Mouse (Mus musculus): ENCODE data around the gene Lrp11. TPM values are rescaled to one million over a fixed set of nuclear protein-coding genes. Genes with fewer than 3 reads are reported as not detected.
"Not testable (repeated sequence)": the region's sequence is repeated elsewhere in the genome, so short reads cannot be mapped to it uniquely, and the experiment has no call there.

The Lrp11 gene
- total and polyA plus RNA-seq, 2 experiments from 2014 or later: 56.1 to 162 TPM

- H3K4me1 ChIP-seq (ENCODE audit: insufficient read depth, low read length): no peaks in the 10 kb centered on the region
- H3K4me2 ChIP-seq (ENCODE audit: low read depth, low read length): no peak overlapping the region
- H3K27ac ChIP-seq: no peak overlapping the region
- no peaks in the 10 kb centered on the region for H3K27me3 ChIP-seq (ENCODE audit: insufficient read depth, low read length)
- H3K9me3 ChIP-seq (ENCODE audit: low read length): no peaks in the 10 kb centered on the region
- H3K36me3 ChIP-seq (ENCODE audit: insufficient read depth, low read length): no peaks in the 10 kb centered on the region; the same call in 1 of the 2 replicates
- H3K4me3 ChIP-seq (ENCODE audit: low read length): no peak overlapping the region
- no peak overlapping the region for H3K9ac ChIP-seq (replicated peaks; ENCODE audit: low read length)
- 91% methylated on average over 2 of the region's 2 CpGs for WGBS
- DNase-seq (ENCODE audit: low spot score) (no peak), ATAC-seq (no peak)
- no peak for TF ChIP-seq CTCF (IDR thresholded peaks at IDR 0.05; ENCODE audit: low read depth)
These were observed 16.8 kb downstream of the Lrp11 start for GRCm38 (mm10) chr10:7606437-7606836.

DNA sequence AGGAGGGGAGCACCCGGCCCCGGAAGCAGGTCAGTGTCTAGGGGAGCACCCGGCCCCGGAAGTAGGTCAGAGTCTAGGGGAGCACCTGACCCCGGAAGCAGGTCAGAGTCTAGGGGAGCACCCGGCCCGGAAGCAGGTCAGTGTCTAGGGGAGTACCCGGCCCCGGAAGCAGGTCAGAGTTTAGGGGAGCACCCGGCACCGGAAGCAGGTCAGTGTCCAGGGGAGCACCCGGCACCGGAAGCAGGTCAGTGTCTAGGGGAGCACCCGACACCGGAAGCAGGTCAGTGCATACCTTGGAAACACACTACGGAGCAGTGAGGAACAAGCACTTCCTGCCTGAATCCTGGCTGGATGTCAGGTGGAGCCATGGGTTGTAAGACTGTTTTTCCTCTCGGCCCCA, 19.0 kb downstream of the Lrp11 start:
- Histone ChIP-seq H3K4me2 (ENCODE audit: low read depth, low read length) (no peak overlapping the region), H3K4me1 (ENCODE audit: insufficient read depth, low read length) (no peaks in the 10 kb centered on the region), H3K9me3 (ENCODE audit: low read length) (no peaks in the 10 kb centered on the region), H3K4me3 (ENCODE audit: low read length) (no peak overlapping the region), H3K27ac (no peak overlapping the region), H3K36me3 (ENCODE audit: insufficient read depth, low read length) (no peaks in the 10 kb centered on the region; the same call in 1 of the 2 replicates), H3K9ac (replicated peaks; ENCODE audit: low read length) (no peak overlapping the region), H3K27me3 (ENCODE audit: insufficient read depth, low read length) (no peaks in the 10 kb centered on the region)
- DNase-seq (ENCODE audit: low spot score) (no peak), ATAC-seq (no peak)
- TF ChIP-seq CTCF (IDR thresholded peaks at IDR 0.05; ENCODE audit: low read depth): no peak
- 92% methylated on average over 17 of the region's 17 CpGs for WGBS

DNA sequence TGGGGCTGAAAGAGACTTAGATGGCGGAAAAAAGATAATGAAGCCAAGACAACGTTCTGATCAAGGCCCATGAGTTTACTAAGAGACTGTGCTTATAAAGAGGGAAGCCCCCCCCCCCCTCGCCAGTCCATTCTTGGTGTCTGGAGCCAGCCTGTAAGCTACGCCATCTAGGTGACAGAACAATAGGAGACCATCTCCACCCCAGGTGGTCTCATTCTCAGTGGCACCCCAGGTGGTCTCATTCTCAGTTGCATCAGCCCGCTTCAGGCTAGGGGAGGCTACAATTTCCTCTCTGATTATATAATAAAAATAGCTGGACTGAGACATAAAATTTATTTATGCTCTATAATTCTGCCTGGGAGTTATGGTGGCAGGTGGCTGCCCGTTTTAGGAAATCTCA, 22.0 kb downstream of the Lrp11 start:
- peaks cover 4% of the 10 kb centered on the region for H3K9me3 ChIP-seq (ENCODE audit: low read length)
- no peaks in the 10 kb centered on the region; the same call in 1 of the 2 replicates for H3K36me3 ChIP-seq (ENCODE audit: insufficient read depth, low read length)
- TF ChIP-seq CTCF (IDR thresholded peaks at IDR 0.05; ENCODE audit: low read depth): no peak
- H3K4me2 ChIP-seq (ENCODE audit: low read depth, low read length): no peak overlapping the region
- no peak for ATAC-seq
- H3K27me3 ChIP-seq (ENCODE audit: insufficient read depth, low read length): no peaks in the 10 kb centered on the region
- H3K27ac ChIP-seq: no peak overlapping the region
- no peak overlapping the region for H3K9ac ChIP-seq (replicated peaks; ENCODE audit: low read length)
- no peaks in the 10 kb centered on the region for H3K4me1 ChIP-seq (ENCODE audit: insufficient read depth, low read length)
- DNase-seq (ENCODE audit: low spot score): no peak
- H3K4me3 ChIP-seq (ENCODE audit: low read length): no peak overlapping the region
- 63% methylated on average over 6 of the region's 6 CpGs for WGBS

GRCm38 (mm10) chr10:7612210-7612609, 22.6 kb downstream of the Lrp11 start:
- not testable (repeated sequence) for H3K4me2 ChIP-seq (ENCODE audit: low read depth, low read length); H3K36me3 ChIP-seq (ENCODE audit: insufficient read depth, low read length); H3K27ac ChIP-seq; DNase-seq (ENCODE audit: low spot score); ATAC-seq; H3K9me3 ChIP-seq (ENCODE audit: low read length); H3K4me3 ChIP-seq (ENCODE audit: low read length); H3K9ac ChIP-seq (replicated peaks; ENCODE audit: low read length); H3K27me3 ChIP-seq (ENCODE audit: insufficient read depth, low read length); H3K4me1 ChIP-seq (ENCODE audit: insufficient read depth, low read length)

DNA sequence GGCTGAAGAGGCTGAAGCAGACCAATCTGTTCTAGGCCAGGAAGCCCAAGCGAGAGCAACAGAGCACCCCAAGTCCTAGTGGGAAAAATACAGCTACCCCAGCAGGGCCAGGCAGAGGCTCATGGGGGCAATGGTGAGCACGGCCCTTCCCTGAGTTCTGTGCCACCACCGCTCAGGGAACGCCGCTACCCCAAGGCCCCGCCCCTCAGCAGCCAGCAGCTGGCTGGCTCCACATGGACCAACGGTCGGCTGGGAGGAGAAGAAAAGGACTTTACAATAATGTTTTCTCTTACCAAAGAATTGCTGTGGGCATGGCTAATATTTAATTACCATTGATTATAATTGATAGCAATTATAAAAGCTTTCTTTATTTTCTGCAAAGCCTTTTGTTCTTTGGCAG, 25.2 kb downstream of the Lrp11 start:
- Histone ChIP-seq H3K27me3 (ENCODE audit: insufficient read depth, low read length) (no peaks in the 10 kb centered on the region), H3K4me2 (ENCODE audit: low read depth, low read length) (no peak overlapping the region), H3K9me3 (ENCODE audit: low read length) (peaks cover 4% of the 10 kb centered on the region), H3K27ac (no peak overlapping the region), H3K4me3 (ENCODE audit: low read length) (no peak overlapping the region), H3K9ac (replicated peaks; ENCODE audit: low read length) (no peak overlapping the region), H3K36me3 (ENCODE audit: insufficient read depth, low read length) (no peaks in the 10 kb centered on the region; the same call in 1 of the 2 replicates), H3K4me1 (ENCODE audit: insufficient read depth, low read length) (no peaks in the 10 kb centered on the region)
- no peak for DNase-seq (ENCODE audit: low spot score)
- WGBS: 89% methylated on average over 8 of the region's 8 CpGs
- ATAC-seq: no peak
- TF ChIP-seq CTCF (IDR thresholded peaks at IDR 0.05; ENCODE audit: low read depth): no peak

- not testable (repeated sequence) for ATAC-seq; DNase-seq (ENCODE audit: low spot score); H3K9ac ChIP-seq (replicated peaks; ENCODE audit: low read length); H3K4me3 ChIP-seq (ENCODE audit: low read length); H3K4me2 ChIP-seq (ENCODE audit: low read depth, low read length); H3K9me3 ChIP-seq (ENCODE audit: low read length); H3K27ac ChIP-seq; H3K27me3 ChIP-seq (ENCODE audit: insufficient read depth, low read length); H3K4me1 ChIP-seq (ENCODE audit: insufficient read depth, low read length); H3K36me3 ChIP-seq (ENCODE audit: insufficient read depth, low read length)
- WGBS: 88% methylated on average over 9 of the region's 11 CpGs
These were observed 27.5 kb downstream of the Lrp11 start for GRCm38 (mm10) chr10:7617146-7617545.

GRCm38 (mm10) chr10:7617556-7617955, 28.0 kb downstream of the Lrp11 start:
- not testable (repeated sequence) for H3K4me2 ChIP-seq (ENCODE audit: low read depth, low read length); H3K4me3 ChIP-seq (ENCODE audit: low read length); DNase-seq (ENCODE audit: low spot score); H3K27ac ChIP-seq; H3K9me3 ChIP-seq (ENCODE audit: low read length); H3K36me3 ChIP-seq (ENCODE audit: insufficient read depth, low read length); H3K9ac ChIP-seq (replicated peaks; ENCODE audit: low read length); H3K4me1 ChIP-seq (ENCODE audit: insufficient read depth, low read length); ATAC-seq; H3K27me3 ChIP-seq (ENCODE audit: insufficient read depth, low read length)
- 38% methylated on average over 3 of the region's 3 CpGs for WGBS

Data from hindbrain, postnatal 0 days (tissue).